Mouse (Mus musculus) lung, embryonic 14.5 days (tissue): ENCODE measurements around the gene Psmc6. TPM values are rescaled to one million over a fixed set of nuclear protein-coding genes. Genes with fewer than 3 reads are reported as not detected.
A peak's percentile ranks its signal among the peaks of the same experiment; 100 is the strongest.

ENCODE experiments used
- ATAC-seq: fragments of 200-750 bp; cut with Nextera tagmentation; 2 replicates; pipeline ENCODE4 v1.8.0; 2017; ENCODE audit warnings: mild to moderate bottlenecking, moderate TSS enrichment, moderate library complexity; ENCODE audit not compliant: insufficient read depth
- DNase-seq: peaks from one replicate; pipeline ENCODE4 v3.0.0-alpha.2; 2015
- H3K27ac ChIP-seq: fragments of 300-500 bp; sonication (generic); 2 replicates; pipeline ENCODE4 v1.5.1; 2014; ENCODE audit warnings: low read depth, mild to moderate bottlenecking, moderate library complexity
- H3K27me3 ChIP-seq: fragments of 300-500 bp; sonication (generic); 2 replicates; pipeline ENCODE4 v1.6.1; 2014; ENCODE audit warnings: low read length, control low read depth; ENCODE audit not compliant: insufficient read depth
- H3K36me3 ChIP-seq: fragments of 300-500 bp; sonication (generic); 2 replicates; pipeline ENCODE4 v1.6.1; 2014; ENCODE audit warnings: control low read depth; ENCODE audit not compliant: insufficient read depth
- H3K4me1 ChIP-seq: fragments of 300-500 bp; sonication (generic); 2 replicates; pipeline ENCODE4 v1.6.1; 2014; ENCODE audit warnings: antibody characterized with exemption, control low read depth; ENCODE audit not compliant: insufficient read depth
- H3K4me2 ChIP-seq: fragments of 300-500 bp; sonication (generic); 2 replicates; pipeline ENCODE4 v1.6.1; 2014; ENCODE audit warnings: mild to moderate bottlenecking
- H3K4me3 ChIP-seq: fragments of 300-500 bp; sonication (generic); 2 replicates; pipeline ENCODE4 v1.5.1; 2014; ENCODE audit warnings: low read depth, low read length
- H3K9ac ChIP-seq: fragments of 300-500 bp; sonication (generic); 2 replicates; pipeline ENCODE4 v1.6.1; 2014
- H3K9me3 ChIP-seq: fragments of 300-500 bp; sonication (generic); 2 replicates; pipeline ENCODE4 v1.6.1; 2016; ENCODE audit warnings: low read depth, low read length, control low read depth
- CTCF ChIP-seq: IDR thresholded peaks from 2 replicates; pipeline ENCODE4 v1.5.1; 2016; ENCODE audit warnings: antibody characterized with exemption, low read depth
- WGBS: fragments of 180-500 bp; shearing (Covaris S2); extraction: QIAGEN DNeasy Blood & Tissue Kit; methylation state at CpG from one replicate; pipeline ENCODE4 v1.1.7; 2014; 5-methylcytosine and 5-hydroxymethylcytosine counted together
- polyA plus RNA-seq: library from polyadenylated mRNA; unstranded; fragments of >200 nt; fragmentation: Nextera tagmentation; extraction: Ambion mirVana; gene quantifications from 2 replicates; pipeline ENCODE4 v1.2.1, GENCODE M21; 2014

The Psmc6 gene
- polyA plus RNA-seq, 1 experiment from 2014 or later, result 186 TPM

- H3K4me1 ChIP-seq, result no peaks in the 10 kb centered on the region
- no peaks in the 10 kb centered on the region for H3K27me3 ChIP-seq
- H3K9ac ChIP-seq, result no peak overlapping the region
- H3K36me3 ChIP-seq, result no peaks in the 10 kb centered on the region
- no peak for TF ChIP-seq CTCF
- H3K4me3 ChIP-seq, result no peak overlapping the region
- H3K4me2 ChIP-seq, result no peak overlapping the region
- H3K9me3 ChIP-seq, result no peaks in the 10 kb centered on the region
- ATAC-seq (no peak), DNase-seq (no peak)
- 72% methylated on average over 3 of the region's 3 CpGs for WGBS
- H3K27ac ChIP-seq, result no peak overlapping the region
These were observed 8.5 kb upstream of the Psmc6 start for GRCm38 (mm10) chr14:45321067-45321466.

GRCm38 (mm10) chr14:45321622-45322021, 8.0 kb upstream of the Psmc6 start:
- WGBS, result 44% methylated on average over 5 of the region's 5 CpGs
- Histone ChIP-seq H3K27me3 (no peaks in the 10 kb centered on the region), H3K4me3 (no peak overlapping the region), H3K4me1 (no peaks in the 10 kb centered on the region), H3K9me3 (no peaks in the 10 kb centered on the region), H3K9ac (no peak overlapping the region), H3K36me3 (no peaks in the 10 kb centered on the region), H3K4me2 (no peak overlapping the region), H3K27ac (no peak overlapping the region)
- TF ChIP-seq CTCF, result no peak
- ATAC-seq, result no peak
- no peak for DNase-seq

DNA sequence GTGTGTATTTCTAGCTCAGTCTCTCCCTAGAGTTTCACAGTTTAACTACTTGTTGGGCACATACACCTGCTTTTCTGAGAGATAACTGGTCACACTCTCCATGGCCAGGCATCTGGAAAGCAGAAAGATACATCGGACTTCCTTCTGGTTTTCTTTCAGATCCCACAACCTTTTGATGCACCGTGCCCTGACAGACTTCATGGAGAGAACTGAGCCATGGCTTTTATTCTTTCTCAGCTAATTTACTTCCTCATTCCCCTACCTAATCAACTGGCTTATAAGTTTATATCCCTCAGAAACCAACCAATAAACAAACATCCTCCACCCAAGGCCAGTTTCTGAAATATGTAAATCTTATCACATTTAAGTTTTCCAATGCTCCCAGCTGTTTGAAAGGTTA, 7.1 kb upstream of the Psmc6 start:
- Histone ChIP-seq H3K36me3 (no peaks in the 10 kb centered on the region), H3K27me3 (no peaks in the 10 kb centered on the region)
- ATAC-seq, result no peak

DNA sequence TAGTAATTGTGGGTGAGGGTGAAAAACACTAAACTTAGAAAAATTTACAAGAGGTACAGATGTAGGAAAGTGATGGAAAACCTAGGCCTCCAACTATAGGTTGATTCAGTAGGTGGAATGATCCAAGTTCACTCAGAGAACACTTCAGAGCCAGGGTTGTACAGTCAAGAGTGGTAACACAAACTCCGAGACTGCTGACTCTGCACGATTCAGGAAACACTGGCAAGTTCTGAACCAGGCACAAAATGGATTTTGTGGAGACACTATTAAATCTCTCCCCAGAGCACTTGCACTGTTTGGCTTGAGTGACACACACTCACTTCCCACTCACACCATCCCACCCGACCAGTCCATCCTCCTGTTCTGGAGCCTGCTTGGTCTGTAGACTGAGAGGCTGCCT, 6.3 kb upstream of the Psmc6 start:
- no peaks in the 10 kb centered on the region for H3K4me1 ChIP-seq
- no peak overlapping the region for H3K4me2 ChIP-seq
- DNase-seq (no peak), ATAC-seq (no peak)
- H3K27me3 ChIP-seq, result no peaks in the 10 kb centered on the region
- H3K27ac ChIP-seq, result no peak overlapping the region
- H3K9ac ChIP-seq, result no peak overlapping the region
- no peaks in the 10 kb centered on the region for H3K36me3 ChIP-seq
- WGBS, result 71% methylated on average over 3 of the region's 3 CpGs
- H3K4me3 ChIP-seq, result no peak overlapping the region
- TF ChIP-seq CTCF, result no peak
- H3K9me3 ChIP-seq, result no peaks in the 10 kb centered on the region

More for the DNA sequence above, 7.1 kb upstream of the Psmc6 start:
- no peak overlapping the region for H3K9ac ChIP-seq
- TF ChIP-seq CTCF, result no peak
- H3K27ac ChIP-seq, result no peak overlapping the region
- H3K4me2 ChIP-seq, result no peak overlapping the region
- DNase-seq, result no peak
- no peaks in the 10 kb centered on the region for H3K4me1 ChIP-seq
- no peak overlapping the region for H3K4me3 ChIP-seq
- 88% methylated on average over 2 of the region's 2 CpGs for WGBS
- no peaks in the 10 kb centered on the region for H3K9me3 ChIP-seq

GRCm38 (mm10) chr14:45325471-45325870, 4.1 kb upstream of the Psmc6 start:
- Histone ChIP-seq H3K4me2 (no peak overlapping the region), H3K9me3 (no peaks in the 10 kb centered on the region), H3K27me3 (no peaks in the 10 kb centered on the region), H3K4me3 (no peak overlapping the region), H3K4me1 (no peaks in the 10 kb centered on the region), H3K9ac (no peak overlapping the region), H3K36me3 (no peaks in the 10 kb centered on the region), H3K27ac (no peak overlapping the region)
- TF ChIP-seq CTCF, result no peak
- no peak for DNase-seq
- no peak for ATAC-seq

GRCm38 (mm10) chr14:45328072-45328713, 1.4 kb upstream of the Psmc6 start:
- H3K4me2 ChIP-seq, result no peak overlapping the region
- H3K9me3 ChIP-seq, result no peaks in the 10 kb centered on the region
- no peak overlapping the region for H3K27ac ChIP-seq
- H3K4me1 ChIP-seq, result no peaks in the 10 kb centered on the region
- ATAC-seq (no peak), DNase-seq (no peak)
- H3K36me3 ChIP-seq, result peaks cover 20% of the 10 kb centered on the region
- TF ChIP-seq CTCF, result no peak
- WGBS, result 87% methylated on average over 4 of the region's 4 CpGs
- no peaks in the 10 kb centered on the region for H3K27me3 ChIP-seq
- H3K9ac ChIP-seq, result no peak overlapping the region
- H3K4me3 ChIP-seq, result no peak overlapping the region

DNA sequence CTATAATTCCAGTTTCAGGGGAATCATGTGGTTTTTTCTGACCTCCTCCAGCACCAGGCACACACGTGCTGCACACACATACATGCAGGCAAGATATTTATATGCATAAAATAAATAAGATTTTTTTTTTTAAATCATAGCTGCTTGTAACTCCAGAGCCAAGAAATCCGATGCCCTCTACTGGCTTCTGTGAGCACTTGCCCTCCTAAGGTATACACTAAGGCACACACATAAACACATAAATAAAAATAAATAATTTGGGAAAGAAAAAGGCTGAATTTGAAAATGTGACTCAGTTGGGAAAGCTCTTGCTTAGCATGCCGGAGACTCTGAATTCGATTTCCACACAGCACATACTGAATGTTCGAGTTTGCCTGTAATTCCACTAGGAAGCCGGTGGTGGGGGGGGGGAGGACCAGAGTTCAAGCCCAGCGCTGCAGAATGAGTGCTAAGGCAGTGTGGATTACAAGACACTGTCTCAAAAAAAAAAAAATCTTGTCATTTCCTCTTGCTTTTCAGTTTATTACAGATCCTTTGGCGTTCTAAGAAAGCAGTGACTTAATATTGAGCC, 485 bp upstream of the Psmc6 start:
- Histone ChIP-seq H3K27ac (no peak overlapping the region), H3K36me3 (peaks cover 26% of the 10 kb centered on the region), H3K4me3 (peak overlapping the region; percentile 94), H3K27me3 (no peaks in the 10 kb centered on the region), H3K4me2 (peak overlapping the region; percentile 59), H3K9me3 (no peaks in the 10 kb centered on the region), H3K9ac (no peak overlapping the region), H3K4me1 (no peaks in the 10 kb centered on the region)
- TF ChIP-seq CTCF, result no peak
- WGBS, result 13% methylated on average over 8 of the region's 8 CpGs
- peak; percentile 47 for DNase-seq
- peak; percentile 29; the same call in 1 of the 2 replicates for ATAC-seq
